ENCODE assay signal across 8 mouse cellular contexts in the genomic region with DNA sequence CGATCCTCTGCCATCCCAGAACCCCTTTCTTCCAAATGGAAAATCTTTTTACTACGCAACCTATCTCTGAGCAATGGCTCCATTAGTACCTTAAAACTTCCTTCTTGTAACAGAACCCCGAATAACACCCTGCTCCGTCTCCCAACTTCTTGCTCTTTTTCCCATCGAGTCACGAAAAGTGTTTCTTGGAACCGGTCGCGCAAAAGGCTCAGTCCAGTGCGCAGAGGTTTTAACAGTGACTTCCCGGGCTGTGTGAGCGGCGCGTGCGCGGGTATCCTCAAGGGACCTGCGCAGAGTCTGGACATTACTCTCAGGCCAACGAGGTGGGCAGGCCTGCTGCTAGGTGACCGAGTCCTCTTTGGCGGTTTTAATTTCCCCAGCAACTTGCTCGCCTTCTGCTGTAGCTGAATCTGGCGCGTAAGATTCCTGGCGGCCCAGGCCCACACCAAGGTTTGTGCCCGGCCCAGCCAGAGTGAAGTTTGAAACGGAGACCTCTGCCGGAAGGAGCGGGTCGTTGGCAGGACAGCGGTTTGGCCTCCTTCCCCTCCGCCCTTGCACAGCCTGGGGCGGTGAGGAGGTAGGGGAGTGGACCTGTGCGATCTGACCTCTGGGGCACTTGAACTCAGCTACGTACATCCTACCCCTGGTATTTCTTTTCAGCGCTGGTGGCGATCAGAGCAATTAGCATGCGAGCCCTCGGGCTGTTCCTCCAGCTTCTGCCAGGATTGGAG.
DNase-seq lines count a peak whose midpoint lies in the region; ATAC-seq lines count a peak whose summit lies in the region.

No protein-coding gene starts in this region.

- peak overlapping the region; percentile 91 for H3K27ac ChIP-seq in embryonic facial prominence, embryonic 10.5 days (replicated peaks)
- peak overlapping the region; percentile 70 for H3K27ac ChIP-seq in limb, embryonic 13.5 days
- H3K27ac ChIP-seq in midbrain, embryonic 14.5 days (replicated peaks; ENCODE audit: low read depth, low read length): peak overlapping the region; percentile 58

- peak overlapping the region; percentile 79 for H3K4me2 ChIP-seq in limb, embryonic 13.5 days (replicated peaks)
- H3K4me2 ChIP-seq in midbrain, embryonic 14.5 days (ENCODE audit: low read length): peak overlapping the region; percentile 74

- H3K9ac ChIP-seq in limb, embryonic 13.5 days: peak overlapping the region; percentile 79
- H3K9ac ChIP-seq in midbrain, embryonic 14.5 days (replicated peaks; ENCODE audit: low read length): peak overlapping the region; percentile 46

- ATAC-seq in limb, embryonic 13.5 days (ENCODE audit: low FRiP score, low read depth): peak; percentile 90
- peak; percentile 84 for ATAC-seq in midbrain, embryonic 14.5 days (ENCODE audit: low FRiP score, low TSS enrichment)

- no peaks in the 10 kb centered on the region for H3K9me3 ChIP-seq in embryonic facial prominence, embryonic 10.5 days
- no peaks in the 10 kb centered on the region for H3K9me3 ChIP-seq in limb, embryonic 13.5 days
- H3K9me3 ChIP-seq in midbrain, embryonic 14.5 days (ENCODE audit: control insufficient read depth, low read length): no peaks in the 10 kb centered on the region

- DNase-seq in 3T3-L1 (ENCODE audit: low read depth, low spot score): peak; percentile 71
- peak; percentile 61 for DNase-seq in adrenal gland, postnatal 25 days
- peak; percentile 83 for DNase-seq in embryonic facial prominence, embryonic 10.5 days (ENCODE audit: low spot score)
- DNase-seq in heart, adult 11 months: peak; percentile 97
- peak; percentile 71 for DNase-seq in kidney, adult 11 months
- peak; percentile 80 for DNase-seq in midbrain, embryonic 14.5 days
- DNase-seq in spleen, postnatal 10 days (ENCODE audit: low spot score in 2 of 2): peak; percentile 34 to 50

- H3K36me3 ChIP-seq in embryonic facial prominence, embryonic 10.5 days (replicated peaks): no peaks in the 10 kb centered on the region
- no peaks in the 10 kb centered on the region for H3K36me3 ChIP-seq in limb, embryonic 13.5 days
- H3K36me3 ChIP-seq in midbrain, embryonic 14.5 days (ENCODE audit: control insufficient read depth, insufficient read depth, low read length): no peaks in the 10 kb centered on the region

- WGBS in embryonic facial prominence, embryonic 10.5 days: 2% methylated on average over 38 of the region's 38 CpGs
- 1% methylated on average over 38 of the region's 38 CpGs for WGBS in limb, embryonic 13.5 days
- 2% methylated on average over 38 of the region's 38 CpGs for WGBS in midbrain, embryonic 14.5 days

- no peaks in the 10 kb centered on the region for H3K27me3 ChIP-seq in embryonic facial prominence, embryonic 10.5 days (replicated peaks; ENCODE audit: low read depth, poor library complexity, severe bottlenecking)
- H3K27me3 ChIP-seq in limb, embryonic 13.5 days: no peaks in the 10 kb centered on the region
- H3K27me3 ChIP-seq in midbrain, embryonic 14.5 days (ENCODE audit: control insufficient read depth, insufficient read depth, low read length): no peaks in the 10 kb centered on the region

- H3K4me1 ChIP-seq in embryonic facial prominence, embryonic 10.5 days: peaks cover 3% of the 10 kb centered on the region; the same call in 1 of the 2 replicates
- no peaks in the 10 kb centered on the region for H3K4me1 ChIP-seq in limb, embryonic 13.5 days
- H3K4me1 ChIP-seq in midbrain, embryonic 14.5 days (ENCODE audit: control insufficient read depth, insufficient read depth, low read length): no peaks in the 10 kb centered on the region

- peak overlapping the region; percentile 70 for H3K4me3 ChIP-seq in embryonic facial prominence, embryonic 10.5 days
- peak overlapping the region; percentile 63 for H3K4me3 ChIP-seq in limb, embryonic 13.5 days
- peak overlapping the region; percentile 50 for H3K4me3 ChIP-seq in midbrain, embryonic 14.5 days (replicated peaks; ENCODE audit: low read depth, low read length)

Comparison
In these comparisons a context has a peak if more than half of its experiments do, and no peak if none do; other contexts are left out.
1. Peak in every context shown above with its lines: DNase-seq, ATAC-seq, H3K4me3 ChIP-seq and H3K27ac ChIP-seq.
2. DNase-seq: peak in every context shown above with its lines; median percentile 97 in heart, adult 11 months; 83 in embryonic facial prominence, embryonic 10.5 days; 80 in midbrain, embryonic 14.5 days; 71 in 3T3-L1; 71 in kidney, adult 11 months; 61 in adrenal gland, postnatal 25 days; 42 in spleen, postnatal 10 days.